Mouse (Mus musculus) testis, adult 2 months (tissue): ENCODE data around the gene Tubal3. TPM values are rescaled to one million over a fixed set of nuclear protein-coding genes. Genes with fewer than 3 reads are reported as not detected.

ENCODE experiments used
- H3K27ac ChIP-seq: fragments of 200-500 bp; 2 replicates; pipeline ENCODE4 v1.5.1; 2012; ENCODE audit warnings: low read depth, low read length; ENCODE audit not compliant: control insufficient read depth, insufficient read depth
- H3K27me3 ChIP-seq: fragments of 200-500 bp; 2 replicates; pipeline ENCODE4 v1.6.1; 2012; ENCODE audit warnings: mild to moderate bottlenecking, low read length, moderate library complexity; ENCODE audit not compliant: control insufficient read depth, insufficient read depth
- H3K36me3 ChIP-seq: fragments of 200-500 bp; 2 replicates; pipeline ENCODE4 v1.6.1; 2012; ENCODE audit warnings: mild to moderate bottlenecking, low read length; ENCODE audit not compliant: control insufficient read depth, insufficient read depth
- H3K4me1 ChIP-seq: fragments of 200-500 bp; 2 replicates; pipeline ENCODE4 v1.6.1; 2012; ENCODE audit warnings: low read length; ENCODE audit not compliant: control insufficient read depth, insufficient read depth
- H3K4me3 ChIP-seq: fragments of 200-500 bp; 2 replicates; pipeline ENCODE4 v1.5.1; 2012; ENCODE audit warnings: low read depth, mild to moderate bottlenecking, low read length, moderate library complexity, mixed read lengths; ENCODE audit not compliant: control insufficient read depth
- CTCF ChIP-seq: fragments of 200-500 bp; IDR thresholded peaks from 2 replicates; pipeline ENCODE4 v1.5.1; 2012; ENCODE audit warnings: low read depth, mild to moderate bottlenecking, inconsistent platforms, low read length, moderate library complexity; ENCODE audit not compliant: control insufficient read depth, insufficient read depth, insufficient replicate concordance
- POLR2A ChIP-seq: fragments of 200-500 bp; IDR thresholded peaks from 2 replicates; pipeline ENCODE4 v1.6.1; 2012; ENCODE audit warnings: low read depth, mild to moderate bottlenecking, inconsistent platforms, low read length, moderate library complexity; ENCODE audit not compliant: control insufficient read depth
- polyA plus RNA-seq: library from polyadenylated mRNA; depleted of rRNA; stranded (reverse); fragments of >200 nt; gene quantifications from 2 replicates; pipeline ENCODE4 v1.2.3, GENCODE M21; 2012; rRNA removed

Gene Tubal3
- polyA plus RNA-seq, 1 experiment = 2.0 TPM

GRCm38 (mm10) chr13:3951198-3951914 is 33.3 kb downstream of the Tubal3 start:
- H3K4me1 ChIP-seq = no peaks in the 10 kb centered on the region
- no peaks in the 10 kb centered on the region for H3K27me3 ChIP-seq
- H3K27ac ChIP-seq = no peak overlapping the region
- no peak for TF ChIP-seq CTCF
- TF ChIP-seq POLR2A = no peak
- no peaks in the 10 kb centered on the region for H3K36me3 ChIP-seq
- H3K4me3 ChIP-seq = no peak overlapping the region

- Histone ChIP-seq H3K27me3 (no peaks in the 10 kb centered on the region), H3K4me3 (no peak overlapping the region), H3K4me1 (no peaks in the 10 kb centered on the region), H3K27ac (no peak overlapping the region), H3K36me3 (no peaks in the 10 kb centered on the region)
- TF ChIP-seq CTCF (no peak), POLR2A (no peak)
Observed at GRCm38 (mm10) chr13:3968849-3969248, 50.8 kb downstream of the Tubal3 start.

Other genes with a start within 250 kb of the Tubal3 start
- 0.16 and 1.6 TPM in 2 replicates for gene Calml3, start 114.0 kb upstream of the Tubal3 start, polyA plus RNA-seq
- 0.35 and 0.38 TPM in 2 replicates for gene Calm4, start 80.5 kb upstream of the Tubal3 start, polyA plus RNA-seq
- gene Calm5, start 64.1 kb upstream of the Tubal3 start, polyA plus RNA-seq = not detected in 2 replicates
- gene Net1, start 54 bp upstream of the Tubal3 start, polyA plus RNA-seq = 9.1 and 11.1 TPM in 2 replicates
- gene Ucn3, start 27.1 kb downstream of the Tubal3 start, polyA plus RNA-seq = not detected in 2 replicates
- 0.23 and 0.46 TPM in 2 replicates for gene Akr1c14, start 130.7 kb downstream of the Tubal3 start, polyA plus RNA-seq
- gene Akr1c18, start 232.4 kb downstream of the Tubal3 start, polyA plus RNA-seq = not detected in 2 replicates